Mouse (Mus musculus) forebrain, embryonic 10.5 days (tissue): ENCODE results near the gene Vsig10. TPM values are rescaled to one million over a fixed set of nuclear protein-coding genes. Genes with fewer than 3 reads are reported as not detected.
A peak's percentile ranks its signal among the peaks of the same experiment; 100 is the strongest.

ENCODE experiments used
- DNase-seq: peaks from one replicate; pipeline ENCODE4 v3.0.0-alpha.2; 2017; ENCODE audit warnings: low spot score; ENCODE audit errors: extremely low spot score
- H3K27ac ChIP-seq: fragments of 300-500 bp; sonication (generic); 2 replicates; pipeline ENCODE4 v1.5.1; 2016; ENCODE audit warnings: mild to moderate bottlenecking
- H3K27me3 ChIP-seq: fragments of 300-500 bp; sonication (generic); 2 replicates; pipeline ENCODE4 v1.6.1; 2016; ENCODE audit warnings: mild to moderate bottlenecking; ENCODE audit not compliant: poor library complexity, severe bottlenecking
- H3K36me3 ChIP-seq: fragments of 300-500 bp; sonication (generic); replicated peaks from 2 replicates; pipeline ENCODE4 v1.6.1; 2016; ENCODE audit warnings: mild to moderate bottlenecking, moderate library complexity
- H3K4me1 ChIP-seq: fragments of 300-500 bp; sonication (generic); 2 replicates; pipeline ENCODE4 v1.6.1; 2016
- H3K4me3 ChIP-seq: fragments of 300-500 bp; sonication (generic); 2 replicates; pipeline ENCODE4 v1.5.1; 2016; ENCODE audit warnings: mild to moderate bottlenecking, moderate library complexity
- H3K9me3 ChIP-seq: fragments of 300-500 bp; sonication (generic); 2 replicates; pipeline ENCODE4 v1.6.1; 2016; ENCODE audit warnings: mild to moderate bottlenecking, moderate library complexity
- WGBS: fragments of 180-500 bp; shearing (Covaris S2); methylation state at CpG from one replicate; pipeline ENCODE4 v1.1.7; 2016; 5-methylcytosine and 5-hydroxymethylcytosine counted together
- polyA plus RNA-seq: library from polyadenylated mRNA; unstranded; fragments of >200 nt; fragmentation: Nextera tagmentation; extraction: Ambion mirVana; gene quantifications from 2 replicates; pipeline ENCODE4 v1.2.1, GENCODE M21; 2016

The Vsig10 gene
- polyA plus RNA-seq, result 3.4 and 4.3 TPM in 2 replicates

DNA sequence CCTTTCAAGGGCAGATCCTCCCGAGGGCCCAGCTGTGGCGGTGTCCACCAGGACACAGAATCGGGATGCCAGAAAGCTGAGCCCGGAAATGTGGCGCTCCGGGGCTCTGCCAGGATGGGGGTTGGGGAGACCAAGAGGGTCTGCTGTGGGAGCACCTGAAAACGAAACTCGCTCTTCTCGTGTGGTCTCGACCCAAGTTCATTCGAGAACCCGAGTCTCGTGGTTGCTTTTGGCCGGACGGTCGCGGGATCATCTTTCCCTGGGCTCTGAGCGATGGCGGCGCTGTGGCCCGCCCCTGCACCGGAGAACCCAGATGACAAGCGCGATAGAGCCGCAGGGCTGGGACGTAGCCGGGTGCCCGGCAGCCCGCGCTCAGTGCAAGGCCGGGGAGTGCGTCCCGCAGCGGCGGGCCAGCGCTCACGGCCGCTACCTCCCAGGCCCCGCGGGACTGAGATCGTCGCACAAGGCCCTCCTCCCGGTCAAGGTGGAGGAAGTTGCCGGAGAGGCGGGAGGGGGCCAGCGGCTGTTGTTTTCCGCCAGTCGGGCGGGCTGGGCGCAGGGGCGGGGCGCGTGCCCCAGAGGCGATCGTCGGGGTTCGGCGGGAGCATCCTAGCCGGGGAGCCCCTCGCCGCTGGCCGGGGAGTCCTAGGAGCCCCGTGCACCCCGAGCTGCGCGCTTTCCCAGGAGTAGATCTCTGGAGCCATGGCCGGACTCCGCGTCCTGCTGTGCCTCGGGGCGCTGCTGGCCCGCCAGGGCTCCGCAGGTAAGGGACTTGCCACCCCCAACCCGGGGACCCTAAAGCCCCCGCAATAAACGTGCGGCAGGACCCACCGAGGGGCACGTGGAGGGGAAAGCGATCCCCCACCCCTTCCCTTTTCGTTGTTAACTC, at the start of gene Vsig10:
Vsig10 (plus strand) TSS at position 343 of the 889 bp plus-strand sequence.
- DNase-seq, result peak; percentile 63
- peaks cover 34% of the 10 kb centered on the region for H3K4me1 ChIP-seq
- WGBS, result under 1% methylated on average over 81 of the region's 81 CpGs
- no peaks in the 10 kb centered on the region for H3K9me3 ChIP-seq
- no peaks in the 10 kb centered on the region for H3K36me3 ChIP-seq
- H3K4me3 ChIP-seq, result peak within 1 kb of the TSS; percentile 81
- peaks cover 77% of the 10 kb centered on the region for H3K27me3 ChIP-seq
- H3K27ac ChIP-seq, result peak within 1 kb of the TSS; percentile 91

DNA sequence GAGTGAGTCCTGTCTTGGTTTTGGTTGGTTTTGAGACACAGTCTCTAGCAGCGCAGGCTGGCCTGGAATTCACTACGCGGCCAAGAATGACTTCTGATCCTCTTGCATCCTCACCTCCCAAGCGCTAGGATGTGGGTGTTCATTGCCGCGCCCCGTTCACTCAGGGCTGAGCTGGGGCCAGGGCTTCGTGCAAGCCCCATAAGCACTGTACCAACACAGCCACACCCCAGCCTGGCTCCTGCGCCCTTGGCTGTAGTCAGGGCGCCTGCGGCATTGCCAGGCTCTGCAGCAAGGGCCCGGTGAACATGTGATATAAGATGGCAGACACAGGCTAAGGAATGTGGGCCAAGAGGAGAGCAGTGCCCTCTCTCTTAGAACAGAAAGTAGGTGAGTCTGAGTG, 49.5 kb upstream of the Vsig10 start:
- Histone ChIP-seq H3K36me3 (no peaks in the 10 kb centered on the region), H3K4me1 (0 out of 2 replicates have a peak, but pooled peaks cover 4% of the 10 kb centered on the region), H3K27ac (no peak overlapping the region)

DNA sequence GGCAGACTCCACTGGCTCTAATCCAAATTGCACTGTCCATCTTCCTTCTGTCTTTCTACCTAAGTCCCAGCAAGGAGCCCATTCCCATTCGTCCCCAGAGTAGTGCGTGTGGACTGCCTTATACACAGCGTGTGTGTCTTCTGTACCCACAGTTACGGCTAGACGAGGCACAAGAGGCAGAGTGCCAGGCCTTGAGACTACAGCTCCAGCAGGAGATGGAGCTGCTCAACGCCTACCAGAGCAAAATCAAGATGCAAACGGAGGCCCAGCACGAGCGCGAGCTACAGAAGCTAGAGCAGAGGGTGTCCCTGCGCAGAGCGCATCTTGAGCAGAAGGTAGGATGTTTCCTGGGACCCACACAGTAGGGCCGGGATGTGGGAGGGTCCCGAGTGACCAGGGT, 46.9 kb upstream of the Vsig10 start:
- Histone ChIP-seq H3K27me3 (no peaks in the 10 kb centered on the region), H3K27ac (no peak overlapping the region), H3K9me3 (no peaks in the 10 kb centered on the region), H3K4me3 (no peak overlapping the region), H3K4me1 (0 out of 2 replicates have a peak, but pooled peaks cover 4% of the 10 kb centered on the region), H3K36me3 (0 out of 2 replicates have a peak, but pooled peaks cover 2% of the 10 kb centered on the region)
- no peak for DNase-seq
- 93% methylated on average over 14 of the region's 14 CpGs for WGBS

More for the DNA sequence above, 49.5 kb upstream of the Vsig10 start:
- WGBS, result 91% methylated on average over 12 of the region's 12 CpGs
- DNase-seq, result no peak
- Histone ChIP-seq H3K4me3 (no peak overlapping the region), H3K9me3 (no peaks in the 10 kb centered on the region), H3K27me3 (no peaks in the 10 kb centered on the region)

DNA sequence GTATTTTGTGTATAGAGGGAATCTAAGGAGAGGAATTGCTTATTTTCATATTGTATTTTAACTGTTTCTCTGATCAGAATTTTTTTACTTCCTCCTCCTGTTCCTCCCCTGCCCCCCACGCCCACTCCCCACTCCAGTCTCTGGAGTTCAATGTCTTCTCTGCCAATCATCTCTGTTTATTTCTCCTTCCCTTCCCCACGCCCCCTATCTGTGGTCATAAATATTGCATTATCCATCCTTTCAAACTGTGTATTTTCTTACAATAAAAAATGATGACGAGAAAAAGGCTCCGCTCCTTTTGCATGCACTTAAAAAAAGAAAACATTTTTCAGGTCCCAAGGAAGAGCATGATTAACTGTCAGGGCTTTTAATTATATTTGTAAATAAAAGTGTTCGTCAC, 44.1 kb upstream of the Vsig10 start:
- Histone ChIP-seq H3K27me3 (no peaks in the 10 kb centered on the region), H3K36me3 (peaks cover 24% of the 10 kb centered on the region), H3K4me1 (no peaks in the 10 kb centered on the region), H3K4me3 (no peak overlapping the region), H3K27ac (no peak overlapping the region), H3K9me3 (no peaks in the 10 kb centered on the region; the same call in 1 of the 2 replicates)
- no peak for DNase-seq
- 77% methylated on average over 5 of the region's 5 CpGs for WGBS

DNA sequence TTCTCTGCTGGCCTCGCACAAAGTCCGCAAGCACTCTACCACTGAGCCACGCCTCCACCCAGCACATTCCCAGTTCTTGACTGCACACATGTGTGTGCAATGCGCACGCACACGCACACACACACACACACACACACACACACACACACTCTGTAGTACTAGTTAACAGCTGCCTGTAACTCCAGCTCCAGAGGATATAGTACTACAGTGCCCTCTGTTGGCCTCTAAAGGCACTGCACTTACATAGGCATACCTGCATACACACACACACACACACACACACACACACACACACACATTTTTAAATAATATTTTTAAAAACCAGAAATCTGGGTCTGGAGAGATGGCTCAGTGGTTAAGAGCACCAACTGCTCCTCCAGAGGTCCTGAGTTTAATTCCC, 41.1 kb upstream of the Vsig10 start:
- no peak for DNase-seq
- Histone ChIP-seq H3K27me3 (no peaks in the 10 kb centered on the region), H3K27ac (no peak overlapping the region), H3K36me3 (peaks cover 52% of the 10 kb centered on the region), H3K4me1 (no peaks in the 10 kb centered on the region), H3K9me3 (no peaks in the 10 kb centered on the region; the same call in 1 of the 2 replicates), H3K4me3 (no peak overlapping the region)
- WGBS, result 85% methylated on average over 6 of the region's 6 CpGs

DNA sequence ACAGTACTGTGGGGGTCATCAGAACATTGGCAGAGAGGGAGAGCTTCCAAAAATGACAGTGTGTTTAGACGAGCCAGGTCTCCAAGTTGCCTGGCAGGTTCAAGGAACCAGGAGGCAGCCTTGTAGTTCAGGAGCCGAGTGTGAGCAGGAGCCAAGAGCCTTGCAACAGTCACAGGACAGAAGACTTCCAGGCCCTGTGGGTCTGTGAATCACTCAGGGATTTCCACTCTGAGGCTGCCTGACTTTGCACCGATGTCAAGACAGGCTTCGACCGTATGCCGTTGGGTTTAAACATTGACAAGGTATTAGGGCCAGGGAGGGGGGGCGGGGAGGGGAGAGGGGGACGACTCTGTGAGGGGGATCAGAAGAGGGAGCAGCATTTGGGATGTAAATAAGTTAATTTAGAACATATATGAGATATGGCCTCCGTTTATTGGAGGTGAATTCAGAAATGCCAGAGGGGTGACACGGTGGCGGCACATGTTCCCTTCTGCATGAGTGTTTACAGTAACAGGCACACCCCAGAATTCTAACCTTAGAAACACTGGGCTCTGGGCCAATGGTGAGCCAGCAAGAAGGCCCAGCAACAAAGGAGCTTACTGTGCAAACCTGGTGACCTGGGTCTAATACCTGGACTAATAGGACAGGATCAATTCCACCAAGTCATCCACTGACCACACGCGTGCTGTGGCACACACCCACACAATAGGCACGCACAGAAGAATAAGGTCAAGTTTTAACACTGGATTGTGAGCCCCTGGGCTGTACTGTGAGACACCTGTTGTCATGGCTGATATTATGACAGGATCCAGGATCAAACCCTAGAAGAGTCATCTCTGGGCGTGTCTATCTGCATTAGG, 39.8 kb upstream of the Vsig10 start:
- DNase-seq, result no peak
- Histone ChIP-seq H3K36me3 (peaks cover 63% of the 10 kb centered on the region), H3K27me3 (no peaks in the 10 kb centered on the region), H3K27ac (no peak overlapping the region), H3K4me3 (no peak overlapping the region), H3K9me3 (no peaks in the 10 kb centered on the region; the same call in 1 of the 2 replicates), H3K4me1 (no peaks in the 10 kb centered on the region)
- WGBS, result 94% methylated on average over 15 of the region's 15 CpGs

DNA sequence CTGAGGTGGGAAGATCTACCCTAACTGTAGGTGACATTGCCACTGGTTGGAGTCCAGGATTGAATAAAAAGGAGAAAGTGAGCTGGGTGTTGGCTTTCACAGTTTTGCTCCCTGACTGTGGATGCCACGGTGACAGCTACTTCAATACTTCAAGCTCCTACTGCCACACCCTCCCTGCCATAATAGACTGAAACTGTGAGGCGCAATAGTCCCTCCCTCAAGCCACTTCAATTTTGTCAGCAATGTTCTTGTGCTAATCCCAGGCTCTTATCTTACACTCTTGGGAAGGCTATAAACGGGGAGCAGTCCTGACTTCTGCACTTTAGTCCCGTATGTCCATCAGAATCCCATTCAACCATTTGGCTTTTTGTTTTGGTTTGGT, 39.2 kb upstream of the Vsig10 start:
- no peak overlapping the region for H3K4me3 ChIP-seq
- H3K27me3 ChIP-seq, result no peaks in the 10 kb centered on the region
- peaks cover 70% of the 10 kb centered on the region for H3K36me3 ChIP-seq
- H3K4me1 ChIP-seq, result peaks cover 1% of the 10 kb centered on the region; the same call in 1 of the 2 replicates
- WGBS, result 85% methylated on average over 4 of the region's 4 CpGs
- H3K27ac ChIP-seq, result no peak overlapping the region
- no peak for DNase-seq
- H3K9me3 ChIP-seq, result no peaks in the 10 kb centered on the region; the same call in 1 of the 2 replicates

DNA sequence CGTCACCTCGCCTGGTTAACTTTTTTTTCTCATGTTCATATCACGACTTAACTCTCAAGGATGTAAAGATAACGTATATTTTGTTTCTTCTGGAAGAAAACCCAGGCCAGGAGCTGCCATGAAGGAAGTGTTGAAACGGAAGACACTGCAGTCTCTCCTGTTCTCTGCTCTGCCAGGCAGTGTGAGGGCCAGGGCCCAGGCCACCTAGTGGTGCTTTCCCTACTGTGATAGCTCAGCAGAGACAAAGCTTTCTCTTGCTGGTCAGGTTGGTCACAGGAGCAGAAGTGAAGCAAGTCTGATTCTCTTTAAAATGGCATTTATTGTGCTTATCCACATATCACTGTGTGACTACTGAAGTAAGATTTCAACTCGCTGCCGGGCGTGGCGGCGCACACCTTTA, 37.3 kb upstream of the Vsig10 start:
- WGBS, result 94% methylated on average over 10 of the region's 10 CpGs
- peaks cover 81% of the 10 kb centered on the region for H3K36me3 ChIP-seq
- H3K4me1 ChIP-seq, result peaks cover 20% of the 10 kb centered on the region
- no peak overlapping the region for H3K27ac ChIP-seq
- no peaks in the 10 kb centered on the region; the same call in 1 of the 2 replicates for H3K9me3 ChIP-seq
- DNase-seq, result no peak
- H3K27me3 ChIP-seq, result no peaks in the 10 kb centered on the region
- no peak overlapping the region for H3K4me3 ChIP-seq

DNA sequence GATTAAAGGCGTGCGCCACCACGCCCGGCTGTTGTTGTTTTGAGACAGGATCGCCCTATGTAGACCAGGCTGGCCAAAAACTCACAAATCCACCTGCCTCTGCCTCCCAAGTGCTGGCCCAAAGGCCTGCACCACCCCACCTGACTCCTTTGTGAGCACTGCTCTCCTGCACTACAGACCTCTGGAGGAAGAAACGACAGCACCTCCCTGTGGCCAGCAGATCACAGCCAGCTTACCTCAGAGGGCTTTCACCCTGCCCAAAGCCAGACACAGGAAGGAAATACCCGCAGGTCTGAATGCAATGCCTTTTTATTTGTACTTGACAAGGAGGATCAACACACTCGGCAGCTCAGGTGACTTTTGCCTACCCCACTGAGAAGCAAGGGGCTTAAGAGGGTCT, 36.5 kb upstream of the Vsig10 start:
- peaks cover 81% of the 10 kb centered on the region for H3K36me3 ChIP-seq
- no peak overlapping the region for H3K4me3 ChIP-seq
- no peak overlapping the region for H3K27ac ChIP-seq
- WGBS, result 92% methylated on average over 8 of the region's 8 CpGs
- no peaks in the 10 kb centered on the region; the same call in 1 of the 2 replicates for H3K9me3 ChIP-seq
- no peak for DNase-seq
- peaks cover 23% of the 10 kb centered on the region for H3K4me1 ChIP-seq
- H3K27me3 ChIP-seq, result no peaks in the 10 kb centered on the region

DNA sequence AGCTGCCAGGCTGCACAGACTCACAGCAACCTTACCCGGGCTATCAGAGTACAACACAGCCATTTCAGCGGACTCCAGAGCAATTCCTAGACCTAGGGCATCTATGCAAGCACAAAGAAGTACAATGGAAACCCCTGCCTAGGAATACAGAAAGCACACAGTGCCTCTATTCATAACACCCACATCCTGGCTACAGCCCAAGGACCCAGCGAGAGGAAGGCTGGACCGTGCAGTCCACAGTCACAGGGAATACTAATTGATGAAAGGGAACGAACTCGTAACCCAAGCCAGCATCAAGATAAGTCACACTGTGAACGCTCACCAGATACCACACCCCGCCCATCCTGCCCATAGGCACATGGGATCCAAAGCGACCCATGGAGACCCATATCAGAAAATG, 34.9 kb upstream of the Vsig10 start:
- H3K4me3 ChIP-seq, result no peak overlapping the region
- peaks cover 12% of the 10 kb centered on the region for H3K27me3 ChIP-seq
- 88% methylated on average over 9 of the region's 9 CpGs for WGBS
- H3K9me3 ChIP-seq, result no peaks in the 10 kb centered on the region
- H3K27ac ChIP-seq, result no peak overlapping the region
- DNase-seq, result no peak
- peaks cover 34% of the 10 kb centered on the region for H3K4me1 ChIP-seq
- peaks cover 67% of the 10 kb centered on the region for H3K36me3 ChIP-seq

DNA sequence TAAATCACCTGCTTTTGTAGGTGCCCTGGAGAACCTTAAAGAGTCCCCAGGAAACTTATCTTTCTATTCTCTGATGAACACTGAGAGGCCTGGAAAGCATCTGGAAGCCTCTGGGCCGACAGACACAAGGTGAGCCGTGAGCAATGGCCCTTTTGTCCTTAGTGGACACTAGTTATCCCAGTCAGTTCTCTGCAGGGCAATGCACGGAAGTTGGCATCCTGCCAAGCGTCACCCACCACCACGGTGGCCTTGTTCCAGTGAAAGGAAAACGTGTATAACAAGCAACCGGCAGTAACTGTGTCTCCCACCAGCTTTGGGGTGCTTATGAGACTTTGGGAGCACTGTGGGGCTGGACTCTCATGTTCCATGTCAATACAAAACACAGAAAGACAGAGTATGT, 34.2 kb upstream of the Vsig10 start:
- no peaks in the 10 kb centered on the region for H3K9me3 ChIP-seq
- peaks cover 34% of the 10 kb centered on the region for H3K4me1 ChIP-seq
- peaks cover 60% of the 10 kb centered on the region for H3K36me3 ChIP-seq
- H3K27ac ChIP-seq, result no peak overlapping the region
- DNase-seq, result no peak
- H3K27me3 ChIP-seq, result peaks cover 13% of the 10 kb centered on the region
- 91% methylated on average over 7 of the region's 7 CpGs for WGBS
- no peak overlapping the region for H3K4me3 ChIP-seq

DNA sequence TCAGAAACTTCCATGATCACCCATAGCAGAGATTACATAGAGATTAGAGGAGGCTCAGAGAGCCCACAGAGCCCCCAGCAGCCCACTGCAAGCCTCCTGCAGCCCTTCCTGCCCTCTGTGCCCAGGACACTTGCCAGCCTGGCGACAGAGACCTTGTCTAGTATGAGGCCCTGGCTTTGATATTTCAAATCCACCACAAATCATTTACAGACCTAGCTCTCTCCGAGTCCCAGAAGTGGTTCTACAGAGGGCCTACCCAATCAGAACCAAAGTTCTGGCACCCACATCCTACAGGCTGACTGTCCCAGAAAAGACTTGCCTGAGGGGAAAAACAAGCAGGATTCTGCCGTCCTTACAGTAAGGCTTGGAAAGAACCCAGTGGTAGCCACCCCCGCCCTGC, 33.6 kb upstream of the Vsig10 start:
- Histone ChIP-seq H3K4me3 (0 out of 2 replicates have a peak overlapping the region, but pooled peaks have one; percentile 75), H3K36me3 (peaks cover 55% of the 10 kb centered on the region)
- 84% methylated on average over 4 of the region's 4 CpGs for WGBS

More for the DNA sequence above, 33.6 kb upstream of the Vsig10 start:
- Histone ChIP-seq H3K27me3 (peaks cover 13% of the 10 kb centered on the region), H3K27ac (no peak overlapping the region), H3K9me3 (peaks cover 5% of the 10 kb centered on the region; the same call in 1 of the 2 replicates), H3K4me1 (peaks cover 34% of the 10 kb centered on the region)
- DNase-seq, result no peak
